Mouse (Mus musculus) C2C12 (cell line): ENCODE results near the gene Serpinb12. TPM values are rescaled to one million over a fixed set of nuclear protein-coding genes. Genes with fewer than 3 reads are reported as not detected.

Experiments used
- H3K27me3 ChIP-seq: one replicate; pipeline ENCODE4 v1.6.1; 2011; ENCODE audit not compliant: control insufficient read depth, insufficient read depth, insufficient read length
- H3K36me3 ChIP-seq: one replicate; pipeline ENCODE4 v1.6.1; 2011; ENCODE audit not compliant: control insufficient read depth, insufficient read depth
- H3K4me3 ChIP-seq: one replicate; pipeline ENCODE4 v1.5.1; 2011; ENCODE audit warnings: mild to moderate bottlenecking, control low read depth; ENCODE audit not compliant: poor library complexity, insufficient read depth, severe bottlenecking
- H3K79me2 ChIP-seq: one replicate; pipeline ENCODE4 v1.6.1; 2011; ENCODE audit not compliant: control insufficient read depth, insufficient read depth
- H3K79me3 ChIP-seq: one replicate; pipeline ENCODE4 v1.6.1; 2011; ENCODE audit warnings: low read depth, control low read depth
- H3ac ChIP-seq: one replicate; pipeline ENCODE3; 2011; ENCODE audit warnings: low read depth; ENCODE audit not compliant: control insufficient read depth, insufficient read length
- CEBPB ChIP-seq: IDR thresholded peaks from one replicate; pipeline ENCODE4 v1.6.1; 2011; ENCODE audit warnings: low read depth, mild to moderate bottlenecking, control low read depth, moderate library complexity
- CTCF ChIP-seq: IDR thresholded peaks from one replicate; pipeline ENCODE4 v1.5.1; 2011; ENCODE audit not compliant: control insufficient read depth, insufficient read depth, insufficient read length
- FOSL1 ChIP-seq: IDR thresholded peaks from one replicate; pipeline ENCODE4 v1.8.0; 2011; ENCODE audit warnings: mild to moderate bottlenecking, low read length; ENCODE audit not compliant: poor library complexity, insufficient read depth, severe bottlenecking
- MAX ChIP-seq: IDR thresholded peaks from one replicate; pipeline ENCODE4 v1.6.1; 2011; ENCODE audit warnings: mild to moderate bottlenecking, control low read depth
- MYOD1 ChIP-seq: IDR thresholded peaks from one replicate; pipeline ENCODE4 v1.6.1; 2011; ENCODE audit warnings: low read depth; ENCODE audit not compliant: control insufficient read depth, insufficient read length
- MYOG ChIP-seq: IDR thresholded peaks from one replicate; pipeline ENCODE4 v1.6.1; 2011; ENCODE audit not compliant: control insufficient read depth, insufficient read length; ENCODE audit errors: extremely low read depth
- USF1 ChIP-seq: IDR thresholded peaks from one replicate; pipeline ENCODE4 v1.6.1; 2011; ENCODE audit warnings: low read depth, mild to moderate bottlenecking, control low read depth, moderate library complexity
- polyA plus RNA-seq: library from polyadenylated mRNA; unstranded; fragments of >200 nt; fragmentation: generic; extraction: Trizol; gene quantifications from one replicate; pipeline ENCODE4 v1.2.1, GENCODE M21; 2012; ENCODE audit warnings: missing spikeins

The Serpinb12 gene
- polyA plus RNA-seq, 1 experiment: not detected

DNA sequence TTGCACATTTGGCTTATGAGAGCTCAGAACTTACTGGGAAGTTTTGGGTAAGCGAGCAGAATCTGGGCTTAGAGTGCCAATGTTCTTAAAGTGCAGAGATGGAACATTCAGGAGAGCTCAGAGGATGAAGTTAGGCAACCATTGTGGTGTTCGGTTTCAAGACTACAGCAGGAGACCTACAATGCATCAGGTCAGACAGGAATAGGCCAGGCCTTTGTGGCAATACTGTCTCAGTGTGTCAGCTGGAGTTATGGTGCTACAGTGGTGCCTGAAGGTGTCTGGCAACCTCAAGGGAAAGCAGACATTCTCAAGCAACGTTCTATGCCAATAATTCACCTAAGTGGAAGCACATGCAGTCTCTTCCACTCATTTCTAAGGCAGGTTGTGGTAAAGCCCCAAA is 25.7 kb downstream of the Serpinb12 start:
- H3K36me3 ChIP-seq: no peaks in the 10 kb centered on the region
- TF ChIP-seq MYOD1 (no peak), FOSL1 (no peak), USF1 (no peak), MAX (no peak), CTCF (no peak), CEBPB (no peak), MYOG (no peak)
- no peaks in the 10 kb centered on the region for H3K79me2 ChIP-seq
- no peak overlapping the region for H3K4me3 ChIP-seq
- no peaks in the 10 kb centered on the region for H3K27me3 ChIP-seq
- H3ac ChIP-seq: no peak overlapping the region
- H3K79me3 ChIP-seq: no peaks in the 10 kb centered on the region

DNA sequence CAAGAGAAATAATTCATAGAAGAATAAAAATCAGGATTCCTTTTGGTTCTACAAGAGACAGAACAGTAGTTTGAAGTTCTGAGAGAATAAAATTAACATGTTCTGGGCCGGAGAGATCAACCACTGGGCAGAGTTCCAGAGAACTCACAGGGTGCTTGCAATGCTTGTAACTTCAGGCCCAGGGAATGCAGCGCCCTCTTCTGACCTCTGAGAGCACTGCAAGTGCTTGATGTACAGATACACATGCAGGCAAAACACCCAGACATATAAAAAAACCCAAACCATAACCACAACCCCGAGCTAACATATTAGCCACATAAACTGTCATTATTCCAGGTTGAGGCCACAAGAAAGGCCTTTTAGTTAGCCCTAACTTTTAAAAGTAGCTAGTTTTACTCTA is 26.8 kb downstream of the Serpinb12 start:
- no peaks in the 10 kb centered on the region for H3K79me3 ChIP-seq
- H3ac ChIP-seq: no peak overlapping the region
- TF ChIP-seq MAX (no peak), CEBPB (no peak), MYOD1 (no peak), FOSL1 (no peak), USF1 (no peak), MYOG (no peak), CTCF (no peak)
- no peaks in the 10 kb centered on the region for H3K79me2 ChIP-seq
- no peak overlapping the region for H3K4me3 ChIP-seq
- H3K36me3 ChIP-seq: no peaks in the 10 kb centered on the region
- H3K27me3 ChIP-seq: no peaks in the 10 kb centered on the region

DNA sequence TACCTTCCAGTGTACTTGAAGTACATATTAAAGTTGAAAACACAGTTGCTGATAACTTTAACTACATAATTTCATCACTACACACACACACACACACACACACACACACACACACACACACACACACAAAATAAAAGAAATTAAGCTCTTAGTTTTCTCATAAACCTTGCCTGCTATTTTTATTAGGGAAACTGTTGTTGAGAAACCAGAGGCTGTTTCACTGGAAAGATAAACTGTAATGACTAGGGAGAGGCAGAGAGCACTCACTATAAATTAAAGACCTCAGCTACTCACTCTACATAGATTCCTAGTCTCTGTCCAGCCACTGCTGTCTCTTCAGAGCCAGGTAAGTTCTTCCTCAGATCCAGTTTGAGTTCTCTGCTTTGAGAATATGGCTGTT is 46.4 kb downstream of the Serpinb12 start, which contains the start of gene Serpinb13:
Gene Serpinb13, plus strand, starts transcription at position 301 of the 400 bp plus-strand sequence.
- Histone ChIP-seq H3K79me3 (no peaks in the 10 kb centered on the region), H3K79me2 (no peaks in the 10 kb centered on the region), H3K36me3 (no peaks in the 10 kb centered on the region), H3K27me3 (no peaks in the 10 kb centered on the region), H3K4me3 (no peak within 1 kb of the TSS), H3ac (no peak within 1 kb of the TSS)
- TF ChIP-seq MYOG: no peak
- TF ChIP-seq MYOD1: no peak
- no peak for TF ChIP-seq FOSL1
- no peak for TF ChIP-seq MAX

DNA sequence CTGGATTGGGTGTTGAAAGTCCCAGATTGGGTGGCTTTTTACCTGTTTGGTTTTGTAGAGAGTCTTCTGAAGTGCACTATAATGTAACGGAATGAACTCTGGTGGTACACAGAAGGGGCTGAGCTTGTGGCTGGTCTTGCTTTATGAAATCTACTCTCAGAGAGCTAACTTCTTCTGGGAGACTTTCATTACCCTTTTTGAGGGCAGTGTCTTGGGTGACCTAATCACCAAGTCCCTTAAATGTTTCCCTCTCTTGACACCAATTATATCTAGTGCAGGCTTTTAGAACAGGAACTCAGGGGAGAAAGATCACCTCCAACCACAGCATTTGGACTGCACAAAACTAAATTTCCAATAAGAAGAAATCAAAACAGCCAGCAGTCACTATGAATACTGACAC is 48.8 kb downstream of the Serpinb12 start:
- Histone ChIP-seq H3K79me2 (no peaks in the 10 kb centered on the region), H3K36me3 (no peaks in the 10 kb centered on the region), H3ac (no peak overlapping the region), H3K79me3 (no peaks in the 10 kb centered on the region), H3K4me3 (no peak overlapping the region), H3K27me3 (no peaks in the 10 kb centered on the region)
- TF ChIP-seq MYOG: no peak
- no peak for TF ChIP-seq MAX
- TF ChIP-seq CTCF: no peak
- no peak for TF ChIP-seq CEBPB
- TF ChIP-seq MYOD1: no peak

DNA sequence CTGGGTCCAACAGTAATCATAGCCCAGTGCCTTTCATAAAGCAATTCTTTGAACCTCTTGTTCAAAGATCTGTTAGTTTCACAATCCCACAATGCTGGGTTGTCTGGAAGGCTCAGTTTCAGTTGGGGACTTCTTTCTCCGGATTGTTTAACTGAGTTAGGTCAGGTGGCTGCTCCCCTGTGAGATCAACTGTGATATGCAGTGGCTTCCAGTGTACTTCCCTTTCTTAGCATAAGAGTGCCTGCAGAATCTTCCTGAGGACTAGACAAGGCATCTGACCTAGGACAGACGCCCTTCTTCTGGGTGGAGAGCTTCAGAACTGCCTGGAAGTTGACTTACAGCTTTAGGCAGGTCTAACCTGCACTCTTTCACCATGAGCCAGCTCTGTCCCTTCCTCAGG is 49.6 kb downstream of the Serpinb12 start:
- no peaks in the 10 kb centered on the region for H3K27me3 ChIP-seq
- no peak overlapping the region for H3ac ChIP-seq
- H3K79me3 ChIP-seq: no peaks in the 10 kb centered on the region
- no peak overlapping the region for H3K4me3 ChIP-seq
- TF ChIP-seq MAX (no peak), FOSL1 (no peak), USF1 (no peak), MYOG (no peak), CEBPB (no peak), MYOD1 (no peak), CTCF (no peak)
- H3K79me2 ChIP-seq: no peaks in the 10 kb centered on the region
- no peaks in the 10 kb centered on the region for H3K36me3 ChIP-seq

DNA sequence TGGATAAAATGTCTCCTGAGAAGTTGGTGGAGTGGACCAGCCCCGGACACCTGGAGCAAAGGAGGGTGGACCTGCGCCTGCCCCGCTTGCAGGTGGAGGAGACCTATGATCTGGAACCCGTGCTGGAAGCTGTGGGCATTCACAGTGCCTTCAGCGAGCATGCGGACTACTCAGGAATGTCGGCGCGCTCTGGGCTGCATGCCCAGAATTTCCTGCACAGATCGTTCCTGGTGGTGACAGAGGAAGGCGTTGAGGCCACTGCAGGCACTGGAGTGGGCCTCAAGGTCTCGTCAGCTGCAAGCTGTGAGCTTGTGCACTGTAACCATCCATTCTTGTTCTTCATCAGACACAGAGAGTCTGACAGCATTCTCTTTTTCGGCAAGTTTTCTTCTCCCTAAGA is 66.2 kb downstream of the Serpinb12 start:
- Histone ChIP-seq H3K79me2 (no peaks in the 10 kb centered on the region), H3K36me3 (no peaks in the 10 kb centered on the region), H3K79me3 (no peaks in the 10 kb centered on the region), H3K27me3 (no peaks in the 10 kb centered on the region), H3ac (no peak overlapping the region), H3K4me3 (no peak overlapping the region)
- TF ChIP-seq FOSL1 (no peak), MAX (no peak), USF1 (no peak), MYOG (no peak), MYOD1 (no peak), CEBPB (no peak), CTCF (no peak)
